Mouse (Mus musculus): ENCODE measurements around the gene Zfp414.

The Zfp414 gene

GRCm38 (mm10) chr17:33649781-33650475 is 21.0 kb downstream of the Zfp414 start:
- DNase-seq (ENCODE audit: low spot score) = no peak

- no peak for DNase-seq (ENCODE audit: low spot score)
Measured at GRCm38 (mm10) chr17:33666813-33667212, 37.9 kb downstream of the Zfp414 start.

- DNase-seq (ENCODE audit: low spot score) = no peak
Measured at GRCm38 (mm10) chr17:33669681-33670080, 40.8 kb downstream of the Zfp414 start.

- DNase-seq (ENCODE audit: low spot score) = no peak
Measured at GRCm38 (mm10) chr17:33673837-33674236, 44.9 kb downstream of the Zfp414 start.

- no peak for DNase-seq (ENCODE audit: low spot score)
Measured at GRCm38 (mm10) chr17:33675452-33675851, 46.6 kb downstream of the Zfp414 start.

- DNase-seq (ENCODE audit: low spot score) = no peak
Measured at GRCm38 (mm10) chr17:33676086-33676485, 47.2 kb downstream of the Zfp414 start.

- DNase-seq (ENCODE audit: low spot score) = no peak
Measured at GRCm38 (mm10) chr17:33678771-33679170, 49.9 kb downstream of the Zfp414 start.

Data from c-Kit-positive CD71-positive TER-119-positive erythroid progenitor cells, embryonic 14.5 days (primary cell).